Comparison of ENCODE assay signal across 23 mouse cellular contexts in the genomic region with DNA sequence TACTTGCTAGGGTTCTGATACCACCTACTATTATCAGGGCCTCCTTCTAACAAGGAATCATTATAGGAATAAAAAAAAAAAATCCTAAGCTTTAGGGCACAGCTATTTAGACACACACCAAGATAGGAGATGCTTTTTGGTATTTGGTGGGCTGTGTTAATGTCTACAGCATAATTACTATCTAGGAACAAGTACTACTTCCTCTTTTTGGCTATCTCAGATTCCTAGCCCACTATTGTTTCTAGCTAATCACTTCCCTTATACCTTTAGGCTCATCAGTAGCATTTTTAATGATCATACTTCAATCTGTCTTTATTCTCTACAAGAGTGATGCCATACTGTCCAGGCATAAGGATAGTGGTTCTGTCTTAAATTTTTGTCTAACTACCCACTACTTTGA.
"Had no signal": no experiment of that assay in that cellular context is flagged by ENCODE, and none has a peak within 500 bp of the region (broad histone marks: within the 10 kb centered on the region; RNA-seq: fewer than 3 reads in every experiment).

No protein-coding gene starts in this region.

- DNase-seq: gastrocnemius, postnatal 14 days; gastrocnemius, postnatal 36 days; heart, adult 18-20 months; heart, postnatal 10 days; heart, postnatal 4 days; kidney, adult 11 months; kidney, adult 2 months; kidney, adult 9 months; kidney, postnatal 25 days; kidney, postnatal 4 days; liver had no signal

- H3K9me3 ChIP-seq: heart, embryonic 10.5 days; heart, embryonic 12.5 days; hindbrain, embryonic 13.5 days; hindbrain, embryonic 15.5 days; kidney, embryonic 15.5 days; limb, embryonic 10.5 days; limb, embryonic 12.5 days had no signal

- H3K4me1 ChIP-seq: heart, embryonic 10.5 days; heart, embryonic 12.5 days; hindbrain, embryonic 13.5 days; hindbrain, embryonic 15.5 days; kidney, embryonic 15.5 days; limb, embryonic 10.5 days; limb, embryonic 12.5 days had no signal

- ATAC-seq: hindbrain, postnatal 0 days; intestine, embryonic 16.5 days had no signal

- H3K27me3 ChIP-seq: heart, embryonic 12.5 days; hindbrain, embryonic 13.5 days; hindbrain, embryonic 15.5 days; kidney, embryonic 15.5 days; limb, embryonic 12.5 days had no signal

- H3K36me3 ChIP-seq: heart, embryonic 10.5 days; heart, embryonic 12.5 days; hindbrain, embryonic 13.5 days; hindbrain, embryonic 15.5 days; kidney, embryonic 15.5 days; limb, embryonic 10.5 days; limb, embryonic 12.5 days had no signal

- H3K4me2 ChIP-seq: heart, embryonic 12.5 days; hindbrain, embryonic 13.5 days; hindbrain, embryonic 15.5 days; kidney, embryonic 15.5 days; limb, embryonic 12.5 days; liver, embryonic 11.5 days had no signal

- H3K4me3 ChIP-seq: heart, embryonic 10.5 days; heart, embryonic 12.5 days; hindbrain, embryonic 13.5 days; hindbrain, embryonic 15.5 days; kidney, embryonic 15.5 days; layer of hippocampus, adult 2 months; limb, embryonic 10.5 days; limb, embryonic 12.5 days had no signal

- H3K9ac ChIP-seq: heart, embryonic 12.5 days; hindbrain, embryonic 13.5 days; hindbrain, embryonic 15.5 days; kidney, embryonic 15.5 days; limb, embryonic 12.5 days had no signal

- H3K27ac ChIP-seq: heart, embryonic 10.5 days; hindbrain, embryonic 13.5 days; hindbrain, embryonic 15.5 days; hindbrain, postnatal 0 days; kidney, embryonic 15.5 days; kidney, postnatal 0 days; layer of hippocampus, adult 2 months; limb, embryonic 10.5 days; limb, embryonic 12.5 days had no signal
